Mouse (Mus musculus) C2C12 (cell line): Measurements from ENCODE around the gene Ptprk.

Experiments
- CEBPB ChIP-seq: IDR thresholded peaks from one replicate; pipeline ENCODE4 v1.6.1; 2011; ENCODE audit warnings: low read depth, mild to moderate bottlenecking, control low read depth, moderate library complexity
- CTCF ChIP-seq: IDR thresholded peaks from one replicate; pipeline ENCODE4 v1.5.1; 2011; ENCODE audit not compliant: control insufficient read depth, insufficient read depth, insufficient read length
- MAX ChIP-seq: IDR thresholded peaks from one replicate; pipeline ENCODE4 v1.6.1; 2011; ENCODE audit warnings: mild to moderate bottlenecking, control low read depth
- MYOD1 ChIP-seq: IDR thresholded peaks from one replicate; pipeline ENCODE4 v1.6.1; 2011; ENCODE audit warnings: low read depth; ENCODE audit not compliant: control insufficient read depth, insufficient read length
- MYOG ChIP-seq: IDR thresholded peaks from one replicate; pipeline ENCODE4 v1.6.1; 2011; ENCODE audit not compliant: control insufficient read depth, insufficient read length; ENCODE audit errors: extremely low read depth
- USF1 ChIP-seq: IDR thresholded peaks from one replicate; pipeline ENCODE4 v1.6.1; 2011; ENCODE audit warnings: low read depth, mild to moderate bottlenecking, control low read depth, moderate library complexity

DNA sequence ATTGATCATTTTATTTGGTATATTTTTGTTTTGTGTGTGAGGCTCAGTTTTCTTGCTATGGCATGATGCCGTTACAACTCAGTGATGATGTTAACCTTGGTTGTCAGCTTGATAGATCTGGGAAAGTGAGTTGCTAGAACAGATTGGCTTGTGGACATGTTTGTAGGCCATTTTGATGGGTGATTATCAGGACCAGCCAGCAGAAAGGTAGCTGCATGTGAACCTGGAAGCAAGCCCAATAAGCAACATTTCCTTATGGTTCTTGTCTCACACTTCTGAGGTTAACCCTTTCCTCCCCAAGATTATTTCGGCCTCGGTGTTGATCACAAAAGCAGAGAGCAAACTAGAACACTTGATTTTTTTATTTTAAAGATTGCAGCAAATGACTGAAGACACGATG, 85.1 kb downstream of the Ptprk start:
- TF ChIP-seq CTCF (no peak), MYOD1 (no peak), MAX (no peak), USF1 (no peak), CEBPB (no peak), MYOG (no peak)
